Comparison of ENCODE assay signal across 7 mouse cellular contexts in genomic region chrX:151169261-151169961, GRCm38 (mm10). TPM values are rescaled to one million over a fixed set of nuclear protein-coding genes. Genes with fewer than 3 reads are reported as not detected.
DNase-seq lines count a peak whose midpoint lies in the region; ATAC-seq lines count a peak whose summit lies in the region.

No protein-coding gene starts in this region.

- peak overlapping the region; percentile 40 for H3K4me3 ChIP-seq in intestine, embryonic 14.5 days (ENCODE audit: low read depth, low read length)
- peak overlapping the region; percentile 48 for H3K4me3 ChIP-seq in midbrain, embryonic 13.5 days (replicated peaks)
- H3K4me3 ChIP-seq in stomach, embryonic 16.5 days (replicated peaks; ENCODE audit: low read length), result peak overlapping the region; percentile 56

- WGBS in intestine, embryonic 14.5 days, result 13% methylated on average over 36 of the region's 58 CpGs
- WGBS in midbrain, embryonic 13.5 days, result 22% methylated on average over 31 of the region's 58 CpGs
- 21% methylated on average over 49 of the region's 58 CpGs for WGBS in stomach, embryonic 16.5 days

- H3K36me3 ChIP-seq in intestine, embryonic 14.5 days (ENCODE audit: control insufficient read depth, insufficient read depth, low read length), result no peaks in the 10 kb centered on the region
- no peaks in the 10 kb centered on the region for H3K36me3 ChIP-seq in midbrain, embryonic 13.5 days
- H3K36me3 ChIP-seq in stomach, embryonic 16.5 days (ENCODE audit: control insufficient read depth, insufficient read depth, low read length), result no peaks in the 10 kb centered on the region

- H3K4me1 ChIP-seq in intestine, embryonic 14.5 days (replicated peaks; ENCODE audit: control insufficient read depth, insufficient read depth, low read length), result no peaks in the 10 kb centered on the region
- H3K4me1 ChIP-seq in midbrain, embryonic 13.5 days (replicated peaks), result peaks cover 8% of the 10 kb centered on the region; the same call in 1 of the 2 replicates
- 0 out of 2 replicates have a peak, but pooled peaks cover 3% of the 10 kb centered on the region for H3K4me1 ChIP-seq in stomach, embryonic 16.5 days (ENCODE audit: control insufficient read depth, insufficient read depth, low read length)

- ATAC-seq in intestine, embryonic 14.5 days (replicated peaks; ENCODE audit: low FRiP score, low TSS enrichment, low read depth), result peak; percentile 92
- peak; percentile 95 for ATAC-seq in midbrain, embryonic 13.5 days
- ATAC-seq in stomach, embryonic 16.5 days (ENCODE audit: insufficient read depth, low FRiP score), result peak; percentile 92

- H3K4me2 ChIP-seq in intestine, embryonic 14.5 days (ENCODE audit: low read length), result peak overlapping the region; percentile 50
- H3K4me2 ChIP-seq in midbrain, embryonic 13.5 days (replicated peaks), result peak overlapping the region; percentile 54
- H3K4me2 ChIP-seq in stomach, embryonic 16.5 days (ENCODE audit: low read depth, low read length), result peak overlapping the region; percentile 54

- H3K27me3 ChIP-seq in intestine, embryonic 14.5 days (replicated peaks; ENCODE audit: control insufficient read depth, insufficient read depth, low read length), result no peaks in the 10 kb centered on the region
- H3K27me3 ChIP-seq in midbrain, embryonic 13.5 days, result no peaks in the 10 kb centered on the region
- no peaks in the 10 kb centered on the region; the same call in 1 of the 2 replicates for H3K27me3 ChIP-seq in stomach, embryonic 16.5 days (ENCODE audit: control insufficient read depth, insufficient read depth, low read length)

- H3K9me3 ChIP-seq in intestine, embryonic 14.5 days (ENCODE audit: control insufficient read depth, low read length), result no peaks in the 10 kb centered on the region
- no peaks in the 10 kb centered on the region for H3K9me3 ChIP-seq in midbrain, embryonic 13.5 days
- no peaks in the 10 kb centered on the region for H3K9me3 ChIP-seq in stomach, embryonic 16.5 days (replicated peaks; ENCODE audit: control insufficient read depth, low read length)

- H3K9ac ChIP-seq in intestine, embryonic 14.5 days (ENCODE audit: low read length), result peak overlapping the region; percentile 40
- H3K9ac ChIP-seq in midbrain, embryonic 13.5 days (replicated peaks), result peak overlapping the region; percentile 59
- peak overlapping the region; percentile 60 for H3K9ac ChIP-seq in stomach, embryonic 16.5 days (ENCODE audit: low read length)

- peak; percentile 51 for DNase-seq in adrenal gland, postnatal 25 days
- peak; percentile 87 for DNase-seq in embryo, embryonic 10.5 days (ENCODE audit: low spot score)
- DNase-seq in gastrocnemius, postnatal 25 days, result peak; percentile 15
- DNase-seq in intestine, embryonic 14.5 days (ENCODE audit: low spot score), result peak; percentile 82
- peak; percentile 59 to 76 for DNase-seq in left cerebral cortex, postnatal 25 days (ENCODE audit: low spot score in 2 of 2)

- peak overlapping the region; percentile 83 for H3K27ac ChIP-seq in intestine, embryonic 14.5 days (ENCODE audit: low read depth)
- H3K27ac ChIP-seq in midbrain, embryonic 13.5 days, result peak overlapping the region; percentile 91
- H3K27ac ChIP-seq in stomach, embryonic 16.5 days (ENCODE audit: low read length), result peak overlapping the region; percentile 70

- intact Hi-C loops in left cerebral cortex, postnatal 25 days (cut with DNase I), result loop anchor here (1.0 kb wide), 1 partner anchor 175 kb away; the partner anchor contains the start of gene Fam120c

RNA-seq across cellular contexts. Expression of gene Wnk3, which starts 28.5 kb away (rescaled TPM):
- total RNA-seq in adrenal gland, postnatal 25 days (2021), result 1.7 and 2.0 TPM in 2 replicates
- total RNA-seq in gastrocnemius, postnatal 25 days (2021), result 1 to 10 TPM in 1 of 2 experiments, under 1 TPM in 1; 0.54 to 1.0 TPM
- polyA plus RNA-seq in intestine, embryonic 14.5 days (2014; fragmentation: Nextera tagmentation; extraction: Ambion mirVana), result 2.5 and 3.3 TPM in 2 replicates
- 10 to 100 TPM; 40.2 to 44.3 TPM for total RNA-seq in left cerebral cortex, postnatal 25 days (2021)
- 16.9 and 20.7 TPM in 2 replicates for polyA plus RNA-seq in midbrain, embryonic 13.5 days (2015; fragmentation: Nextera tagmentation; extraction: Ambion mirVana)
- 0.67 and 1.2 TPM in 2 replicates for polyA plus RNA-seq in stomach, embryonic 16.5 days (2015; fragmentation: Nextera tagmentation; extraction: Ambion mirVana)

Comparison
In these comparisons a context has a peak if more than half of its experiments do, and no peak if none do; other contexts are left out.
1. Peak in every context shown above with its lines: DNase-seq, ATAC-seq, H3K4me3 ChIP-seq and H3K27ac ChIP-seq.
2. DNase-seq: peak in every context shown above with its lines; median percentile 87 in embryo, embryonic 10.5 days; 82 in intestine, embryonic 14.5 days; 68 in left cerebral cortex, postnatal 25 days; 51 in adrenal gland, postnatal 25 days; 15 in gastrocnemius, postnatal 25 days.
3. RNA of gene Wnk3, which starts 28.5 kb away (total RNA-seq): 40.2 to 44.3 TPM in left cerebral cortex, postnatal 25 days; 1.7 to 2.0 TPM in adrenal gland, postnatal 25 days and 0.54 to 1.0 TPM in gastrocnemius, postnatal 25 days; every median in the first group is over 10 times any median in the second.